Mouse (Mus musculus): Measurements from ENCODE around the gene Zscan18. TPM values are rescaled to one million over a fixed set of nuclear protein-coding genes. Genes with fewer than 3 reads are reported as not detected.

Zscan18 gene
- total and polyA plus RNA-seq, 3 experiments, result 2.3 to 3.8 (median 3.8) TPM

Other genes with a start within 250 kb of the Zscan18 start
- under 1 TPM; under 0.01 to 0.03 TPM for gene Vmn2r53, start 194.8 kb downstream of the Zscan18 start, total RNA-seq (2021)
- gene Vmn2r53, start 194.8 kb downstream of the Zscan18 start, polyA plus RNA-seq (2012; rRNA removed), result not detected in 2 replicates
- gene Vmn2r54, start 163.3 kb downstream of the Zscan18 start, total RNA-seq (2021), result not detected
- 0.07 TPM in 1 of 2 replicates, not detected in the other for gene Vmn2r54, start 163.3 kb downstream of the Zscan18 start, polyA plus RNA-seq (2012; rRNA removed)
- gene Vmn2r55, start 118.6 kb downstream of the Zscan18 start, total RNA-seq (2021), result not detected
- gene Vmn2r55, start 118.6 kb downstream of the Zscan18 start, polyA plus RNA-seq (2012; rRNA removed), result not detected in 2 replicates
- gene Vmn2r56, start 68.6 kb downstream of the Zscan18 start, total RNA-seq (2021), result not detected
- not detected in 2 replicates for gene Vmn2r56, start 68.6 kb downstream of the Zscan18 start, polyA plus RNA-seq (2012; rRNA removed)
- 1 to 10 TPM; 9.6 to 9.9 TPM for gene Zfp329, start 15.2 kb upstream of the Zscan18 start, total RNA-seq (2021)
- 0.28 TPM in 2 replicates for gene Zfp329, start 15.2 kb upstream of the Zscan18 start, polyA plus RNA-seq (2012; rRNA removed)
- gene Zfp110, start 31.1 kb upstream of the Zscan18 start, total RNA-seq (2021), result 10 to 100 TPM; 19.6 to 24.4 TPM
- gene Zfp110, start 31.1 kb upstream of the Zscan18 start, polyA plus RNA-seq (2012; rRNA removed), result 5.6 and 7.1 TPM in 2 replicates
- gene Zfp128, start 77.5 kb upstream of the Zscan18 start, total RNA-seq (2021), result 1 to 10 TPM; 2.9 to 3.7 TPM
- 0.28 and 0.43 TPM in 2 replicates for gene Zfp128, start 77.5 kb upstream of the Zscan18 start, polyA plus RNA-seq (2012; rRNA removed)
- 10 to 100 TPM; 12.9 to 13.3 TPM for gene Zscan22, start 94.2 kb upstream of the Zscan18 start, total RNA-seq (2021)
- 7.5 and 7.7 TPM in 2 replicates for gene Zscan22, start 94.2 kb upstream of the Zscan18 start, polyA plus RNA-seq (2012; rRNA removed)
- gene Rps5, start 118.7 kb upstream of the Zscan18 start, total RNA-seq (2021), result 100 to 1,000 TPM; 950 to 963 TPM
- gene Rps5, start 118.7 kb upstream of the Zscan18 start, polyA plus RNA-seq (2012; rRNA removed), result 882 and 918 TPM in 2 replicates
- gene Rnf225, start 123.8 kb upstream of the Zscan18 start, total RNA-seq (2021), result under 1 TPM; 0.12 to 0.28 TPM
- gene Rnf225, start 123.8 kb upstream of the Zscan18 start, polyA plus RNA-seq (2012; rRNA removed), result 0.27 and 0.39 TPM in 2 replicates
- gene Zfp324, start 162.2 kb upstream of the Zscan18 start, total RNA-seq (2021), result 10 to 100 TPM; 10.0 to 11.1 TPM
- 9.4 and 9.7 TPM in 2 replicates for gene Zfp324, start 162.2 kb upstream of the Zscan18 start, polyA plus RNA-seq (2012; rRNA removed)
- 1 to 10 TPM; 5.2 to 7.0 TPM for gene Zfp446, start 174.2 kb upstream of the Zscan18 start, total RNA-seq (2021)
- gene Zfp446, start 174.2 kb upstream of the Zscan18 start, polyA plus RNA-seq (2012; rRNA removed), result 6.8 and 8.1 TPM in 2 replicates
- gene Slc27a5, start 194.6 kb upstream of the Zscan18 start, total RNA-seq (2021), result 1 to 10 TPM in 1 of 2 experiments, not detected in 1; 1.5 TPM
- gene Slc27a5, start 194.6 kb upstream of the Zscan18 start, polyA plus RNA-seq (2012; rRNA removed), result 0.38 TPM in 1 of 2 replicates, not detected in the other
- 100 to 1,000 TPM; 212 to 228 TPM for gene Trim28, start 195.5 kb upstream of the Zscan18 start, total RNA-seq (2021)
- gene Trim28, start 195.5 kb upstream of the Zscan18 start, polyA plus RNA-seq (2012; rRNA removed), result 173 and 261 TPM in 2 replicates
- gene Zbtb45, start 206.4 kb upstream of the Zscan18 start, total RNA-seq (2021), result 10 to 100 TPM; 10.7 to 15.5 TPM
- 53.7 and 59.9 TPM in 2 replicates for gene Zbtb45, start 206.4 kb upstream of the Zscan18 start, polyA plus RNA-seq (2012; rRNA removed)
- gene Chmp2a, start 231.2 kb upstream of the Zscan18 start, total RNA-seq (2021), result 100 to 1,000 TPM; 212 to 215 TPM
- 37.2 and 41.9 TPM in 2 replicates for gene Chmp2a, start 231.2 kb upstream of the Zscan18 start, polyA plus RNA-seq (2012; rRNA removed)
- 100 to 1,000 TPM; 196 to 219 TPM for gene Ube2m, start 234.6 kb upstream of the Zscan18 start, total RNA-seq (2021)
- 98.5 and 122 TPM in 2 replicates for gene Ube2m, start 234.6 kb upstream of the Zscan18 start, polyA plus RNA-seq (2012; rRNA removed)